Mouse (Mus musculus): ENCODE results near the gene Sntb2. TPM values are rescaled to one million over a fixed set of nuclear protein-coding genes. Genes with fewer than 3 reads are reported as not detected.

Sntb2 gene
- polyA plus RNA-seq, 1 experiment from 2014 or later: 21.6 TPM

GRCm38 (mm10) chr8:107036626-107037025, 101.1 kb downstream of the Sntb2 start:
- Histone ChIP-seq H3K4me1 (ENCODE audit: control insufficient read depth, insufficient read depth, low read length) (peaks cover 12% of the 10 kb centered on the region; the same call in 1 of the 2 replicates), H3K4me3 (ENCODE audit: low read depth, low read length) (no peak overlapping the region), H3K9ac (replicated peaks; ENCODE audit: low read depth, low read length) (no peak overlapping the region), H3K27ac (ENCODE audit: low read length) (no peak overlapping the region), H3K27me3 (ENCODE audit: control insufficient read depth, insufficient read depth, low read length) (no peaks in the 10 kb centered on the region), H3K4me2 (replicated peaks; ENCODE audit: low read depth, low read length) (no peak overlapping the region), H3K36me3 (ENCODE audit: control insufficient read depth, insufficient read depth, low read length) (peaks cover 31% of the 10 kb centered on the region), H3K9me3 (ENCODE audit: control insufficient read depth, low read depth, low read length) (no peaks in the 10 kb centered on the region)
- WGBS: 80% methylated on average over 8 of the region's 8 CpGs
- no peak for ATAC-seq (ENCODE audit: insufficient number of reproducible peaks, insufficient read depth, low FRiP score, low read depth)

GRCm38 (mm10) chr8:107040632-107041031, 105.1 kb downstream of the Sntb2 start:
- Histone ChIP-seq H3K4me3 (ENCODE audit: low read depth, low read length) (no peak overlapping the region), H3K36me3 (ENCODE audit: control insufficient read depth, insufficient read depth, low read length) (peaks cover 68% of the 10 kb centered on the region), H3K9me3 (ENCODE audit: control insufficient read depth, low read depth, low read length) (no peaks in the 10 kb centered on the region), H3K27ac (ENCODE audit: low read length) (no peak overlapping the region), H3K9ac (replicated peaks; ENCODE audit: low read depth, low read length) (no peak overlapping the region), H3K4me2 (replicated peaks; ENCODE audit: low read depth, low read length) (no peak overlapping the region), H3K4me1 (ENCODE audit: control insufficient read depth, insufficient read depth, low read length) (no peaks in the 10 kb centered on the region), H3K27me3 (ENCODE audit: control insufficient read depth, insufficient read depth, low read length) (no peaks in the 10 kb centered on the region)
- 79% methylated on average over 7 of the region's 7 CpGs for WGBS
- no peak for ATAC-seq (ENCODE audit: insufficient number of reproducible peaks, insufficient read depth, low FRiP score, low read depth)

GRCm38 (mm10) chr8:107045478-107045877, 109.9 kb downstream of the Sntb2 start:
- WGBS: 88% methylated on average over 6 of the region's 6 CpGs
- H3K4me3 ChIP-seq (ENCODE audit: low read depth, low read length): no peak overlapping the region
- H3K4me2 ChIP-seq (replicated peaks; ENCODE audit: low read depth, low read length): no peak overlapping the region
- no peaks in the 10 kb centered on the region for H3K27me3 ChIP-seq (ENCODE audit: control insufficient read depth, insufficient read depth, low read length)
- ATAC-seq (ENCODE audit: insufficient number of reproducible peaks, insufficient read depth, low FRiP score, low read depth): no peak
- peaks cover 64% of the 10 kb centered on the region for H3K36me3 ChIP-seq (ENCODE audit: control insufficient read depth, insufficient read depth, low read length)
- no peaks in the 10 kb centered on the region for H3K9me3 ChIP-seq (ENCODE audit: control insufficient read depth, low read depth, low read length)
- no peak overlapping the region for H3K27ac ChIP-seq (ENCODE audit: low read length)
- no peak overlapping the region for H3K9ac ChIP-seq (replicated peaks; ENCODE audit: low read depth, low read length)
- H3K4me1 ChIP-seq (ENCODE audit: control insufficient read depth, insufficient read depth, low read length): peaks cover 13% of the 10 kb centered on the region; the same call in 1 of the 2 replicates

GRCm38 (mm10) chr8:107046976-107047375, 111.4 kb downstream of the Sntb2 start:
- no peak for ATAC-seq (ENCODE audit: insufficient number of reproducible peaks, insufficient read depth, low FRiP score, low read depth)
- Histone ChIP-seq H3K4me1 (ENCODE audit: control insufficient read depth, insufficient read depth, low read length) (peaks cover 13% of the 10 kb centered on the region; the same call in 1 of the 2 replicates), H3K9ac (replicated peaks; ENCODE audit: low read depth, low read length) (no peak overlapping the region), H3K27me3 (ENCODE audit: control insufficient read depth, insufficient read depth, low read length) (no peaks in the 10 kb centered on the region), H3K4me2 (replicated peaks; ENCODE audit: low read depth, low read length) (peak overlapping the region; percentile 87; the same call in 1 of the 2 replicates), H3K36me3 (ENCODE audit: control insufficient read depth, insufficient read depth, low read length) (peaks cover 65% of the 10 kb centered on the region), H3K27ac (ENCODE audit: low read length) (no peak overlapping the region), H3K9me3 (ENCODE audit: control insufficient read depth, low read depth, low read length) (no peaks in the 10 kb centered on the region), H3K4me3 (ENCODE audit: low read depth, low read length) (no peak overlapping the region)
- WGBS: 78% methylated on average over 5 of the region's 5 CpGs

- Histone ChIP-seq H3K27me3 (ENCODE audit: control insufficient read depth, insufficient read depth, low read length) (no peaks in the 10 kb centered on the region), H3K36me3 (ENCODE audit: control insufficient read depth, insufficient read depth, low read length) (peaks cover 67% of the 10 kb centered on the region), H3K27ac (ENCODE audit: low read length) (peak within 1 kb of the TSS; percentile 95), H3K9me3 (ENCODE audit: control insufficient read depth, low read depth, low read length) (no peaks in the 10 kb centered on the region), H3K4me3 (ENCODE audit: low read depth, low read length) (peak within 1 kb of the TSS; percentile 90), H3K9ac (replicated peaks; ENCODE audit: low read depth, low read length) (peak within 1 kb of the TSS; percentile 81), H3K4me2 (replicated peaks; ENCODE audit: low read depth, low read length) (peak within 1 kb of the TSS; percentile 87), H3K4me1 (ENCODE audit: control insufficient read depth, insufficient read depth, low read length) (peaks cover 13% of the 10 kb centered on the region; the same call in 1 of the 2 replicates)
- WGBS: under 1% methylated on average over 86 of the region's 87 CpGs
- ATAC-seq (ENCODE audit: insufficient number of reproducible peaks, insufficient read depth, low FRiP score, low read depth): peak; percentile 81
These were observed 112.8 kb downstream of the Sntb2 start, which contains the start of gene Pdf for GRCm38 (mm10) chr8:107048061-107048941. Gene Pdf, minus strand, starts transcription at chr8:107048614.

- no peaks in the 10 kb centered on the region for H3K9me3 ChIP-seq (ENCODE audit: control insufficient read depth, low read depth, low read length)
These were observed 113.9 kb downstream of the Sntb2 start for GRCm38 (mm10) chr8:107049480-107049879.

GRCm38 (mm10) chr8:107052046-107052445, 116.5 kb downstream of the Sntb2 start:
- ATAC-seq (ENCODE audit: insufficient number of reproducible peaks, insufficient read depth, low FRiP score, low read depth): no peak
- no peak overlapping the region for H3K9ac ChIP-seq (replicated peaks; ENCODE audit: low read depth, low read length)
- no peak overlapping the region for H3K4me3 ChIP-seq (ENCODE audit: low read depth, low read length)
- peaks cover 37% of the 10 kb centered on the region for H3K36me3 ChIP-seq (ENCODE audit: control insufficient read depth, insufficient read depth, low read length)
- H3K4me1 ChIP-seq (ENCODE audit: control insufficient read depth, insufficient read depth, low read length): peaks cover 18% of the 10 kb centered on the region; the same call in 1 of the 2 replicates
- no peak overlapping the region for H3K27ac ChIP-seq (ENCODE audit: low read length)
- no peak overlapping the region for H3K4me2 ChIP-seq (replicated peaks; ENCODE audit: low read depth, low read length)
- WGBS: 98% methylated on average over 8 of the region's 8 CpGs
- no peaks in the 10 kb centered on the region for H3K27me3 ChIP-seq (ENCODE audit: control insufficient read depth, insufficient read depth, low read length)
- H3K9me3 ChIP-seq (ENCODE audit: control insufficient read depth, low read depth, low read length): no peaks in the 10 kb centered on the region

More at GRCm38 (mm10) chr8:107049480-107049879, 113.9 kb downstream of the Sntb2 start:
- no peak overlapping the region for H3K4me3 ChIP-seq (ENCODE audit: low read depth, low read length)
- 98% methylated on average over 4 of the region's 4 CpGs for WGBS
- peak overlapping the region; percentile 87; the same call in 1 of the 2 replicates for H3K4me2 ChIP-seq (replicated peaks; ENCODE audit: low read depth, low read length)
- no peak for ATAC-seq (ENCODE audit: insufficient number of reproducible peaks, insufficient read depth, low FRiP score, low read depth)
- H3K36me3 ChIP-seq (ENCODE audit: control insufficient read depth, insufficient read depth, low read length): peaks cover 62% of the 10 kb centered on the region
- H3K4me1 ChIP-seq (ENCODE audit: control insufficient read depth, insufficient read depth, low read length): peaks cover 13% of the 10 kb centered on the region; the same call in 1 of the 2 replicates
- H3K27ac ChIP-seq (ENCODE audit: low read length): peak overlapping the region; percentile 95; the same call in 1 of the 2 replicates
- H3K9ac ChIP-seq (replicated peaks; ENCODE audit: low read depth, low read length): no peak overlapping the region
- H3K27me3 ChIP-seq (ENCODE audit: control insufficient read depth, insufficient read depth, low read length): no peaks in the 10 kb centered on the region

- Histone ChIP-seq H3K9me3 (ENCODE audit: control insufficient read depth, low read depth, low read length) (no peaks in the 10 kb centered on the region), H3K9ac (replicated peaks; ENCODE audit: low read depth, low read length) (peak within 1 kb of the TSS; percentile 77), H3K36me3 (ENCODE audit: control insufficient read depth, insufficient read depth, low read length) (peaks cover 41% of the 10 kb centered on the region), H3K4me3 (ENCODE audit: low read depth, low read length) (peak within 1 kb of the TSS; percentile 82), H3K27me3 (ENCODE audit: control insufficient read depth, insufficient read depth, low read length) (no peaks in the 10 kb centered on the region), H3K4me2 (replicated peaks; ENCODE audit: low read depth, low read length) (peak within 1 kb of the TSS; percentile 94), H3K27ac (ENCODE audit: low read length) (peak within 1 kb of the TSS; percentile 49; the same call in 1 of the 2 replicates), H3K4me1 (ENCODE audit: control insufficient read depth, insufficient read depth, low read length) (peaks cover 14% of the 10 kb centered on the region; the same call in 1 of the 2 replicates)
- ATAC-seq (ENCODE audit: insufficient number of reproducible peaks, insufficient read depth, low FRiP score, low read depth): peak; percentile 90
- under 1% methylated on average over 87 of the region's 88 CpGs for WGBS
These were observed 120.8 kb downstream of the Sntb2 start, which contains the start of the genes Cog8 and Nip7 for GRCm38 (mm10) chr8:107056076-107056972. Gene Cog8, minus strand, starts transcription at chr8:107056689. Gene Nip7, plus strand, starts transcription at chr8:107056877.

Data from stomach, embryonic 14.5 days (tissue).